Mouse (Mus musculus) right cerebral cortex, postnatal 4 days (tissue): Measurements from ENCODE around the gene 4931414P19Rik.
"Not testable (repeated sequence)": the region's sequence is repeated elsewhere in the genome, so short reads cannot be mapped to it uniquely, and the experiment has no call there.

ENCODE experiments used
- DNase-seq: peaks from one replicate; pipeline ENCODE4 v3.0.0-alpha.2; 2022

4931414P19Rik gene

DNA sequence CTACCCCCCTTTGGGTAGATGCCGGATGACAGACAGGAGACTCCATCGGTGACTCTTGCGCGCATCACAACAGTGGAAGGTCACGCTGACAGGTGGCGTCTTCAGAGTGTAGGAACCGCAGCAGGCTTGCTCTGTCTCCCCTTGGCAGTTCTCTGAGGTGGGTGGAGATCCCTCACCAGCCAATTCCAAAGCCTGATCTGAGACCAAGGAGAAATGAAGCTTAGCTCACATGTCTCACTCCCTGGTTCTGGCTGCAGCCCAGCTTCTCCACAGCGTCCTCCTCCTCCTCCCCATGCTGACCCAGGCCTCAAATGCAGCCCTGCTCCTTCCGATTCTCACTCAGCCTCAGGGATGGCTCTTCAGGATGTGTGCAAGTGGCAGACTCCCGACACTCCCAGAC lies 19.2 kb upstream of the 4931414P19Rik start:
- no peak for DNase-seq

DNA sequence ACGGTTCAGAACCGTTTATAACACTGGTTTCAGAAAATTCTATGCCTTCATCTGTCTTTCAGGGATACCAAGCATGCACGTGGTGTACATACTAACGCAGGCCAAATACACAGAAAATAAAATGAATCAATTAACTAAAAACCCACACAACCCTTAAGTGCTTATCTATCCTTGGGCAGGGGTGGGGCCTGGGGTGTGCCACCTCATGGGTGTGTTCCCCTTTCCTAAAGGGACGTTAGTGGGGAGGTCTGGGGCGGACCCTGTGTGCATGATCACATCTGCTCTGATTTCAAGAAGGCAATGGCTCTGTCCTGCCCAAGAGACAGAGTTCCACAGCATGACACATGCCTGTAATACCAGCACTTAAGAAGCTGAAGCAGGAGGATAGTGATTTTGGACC lies 17.5 kb upstream of the 4931414P19Rik start:
- DNase-seq, result no peak

DNA sequence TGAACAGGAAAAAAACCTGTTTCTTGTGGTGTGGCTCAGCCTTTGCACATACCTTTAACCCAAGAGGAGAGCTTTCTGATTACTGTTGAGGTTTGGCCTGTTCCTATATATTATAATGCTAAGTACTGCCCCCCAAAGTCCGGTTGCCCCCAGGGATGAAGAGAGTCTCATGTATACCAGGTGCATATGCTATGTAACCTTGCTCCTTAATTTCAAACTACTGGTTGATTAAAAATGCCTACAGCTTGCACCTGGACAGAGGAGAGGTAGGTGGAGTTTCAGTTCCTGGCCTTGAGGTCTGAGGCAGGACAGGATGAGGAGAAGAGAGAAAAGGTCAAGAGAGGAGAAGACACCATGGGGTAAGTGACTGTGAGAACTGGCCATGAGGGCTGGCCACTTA lies 15.3 kb upstream of the 4931414P19Rik start, which contains the start of gene Psmb11:
Gene Psmb11, plus strand, starts transcription at position 301 of the 400 bp plus-strand sequence.
- no peak for DNase-seq

DNA sequence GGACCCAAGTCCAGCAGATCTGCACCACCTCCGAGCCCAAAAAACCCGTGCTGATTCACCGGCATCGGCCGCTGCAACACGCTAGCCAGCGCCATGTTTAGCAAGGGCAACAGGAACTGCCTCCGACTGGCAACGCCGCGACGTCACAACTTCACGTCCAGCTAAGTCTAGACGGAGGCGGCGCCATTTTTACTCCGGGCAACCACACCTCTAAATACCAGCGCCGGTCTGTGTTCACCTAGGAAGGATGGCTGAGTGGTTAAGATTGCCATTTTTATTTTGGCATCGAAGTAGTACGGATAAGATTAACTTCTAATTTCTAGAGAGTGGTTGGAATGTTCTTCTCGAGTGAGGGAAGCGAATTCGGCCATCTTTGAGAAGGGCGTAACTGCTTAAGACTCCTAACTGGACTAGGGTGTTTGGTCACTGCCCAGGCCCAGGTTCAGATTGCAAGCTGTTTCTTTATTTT lies 12.1 kb upstream of the 4931414P19Rik start, which contains the start of gene Psmb5:
Gene Psmb5, minus strand, starts transcription at position 126 of the 469 bp plus-strand sequence.
- DNase-seq, result peak; percentile 85

DNA sequence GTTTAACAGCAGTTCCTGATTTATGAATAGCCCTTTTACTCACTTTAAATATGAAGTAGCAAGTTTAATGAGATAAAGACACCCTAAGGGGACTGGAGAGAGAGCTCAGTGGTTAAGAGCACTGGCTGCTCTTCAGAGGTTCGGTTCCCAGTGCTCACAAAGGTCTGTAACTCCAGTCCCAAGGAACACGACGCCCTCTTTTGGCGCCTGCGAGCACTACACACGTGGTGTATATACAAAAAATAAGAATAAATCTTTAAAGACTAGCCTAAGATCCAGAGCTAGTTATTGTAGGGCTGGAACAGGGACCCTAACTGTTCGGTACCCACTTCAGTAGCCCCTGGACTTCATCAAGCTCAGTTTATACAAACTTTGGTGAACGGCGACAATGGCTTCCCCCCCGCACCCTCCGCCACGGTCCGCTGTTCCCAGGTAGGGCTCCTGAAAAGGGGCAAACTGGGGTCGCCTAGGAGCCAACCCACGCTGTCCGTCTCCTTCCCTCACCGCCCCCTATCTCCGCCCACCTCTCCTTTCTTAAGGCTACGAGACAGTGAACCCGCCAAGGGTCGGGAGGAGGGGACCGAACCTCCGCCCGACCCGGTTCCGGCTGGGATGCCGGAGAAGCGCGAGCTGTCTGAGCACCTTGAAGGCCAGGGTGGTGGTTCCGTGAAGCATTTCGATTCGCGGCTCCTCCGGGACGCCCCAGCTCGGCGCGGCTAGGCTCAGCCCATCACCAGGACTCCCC lies 11.5 kb upstream of the 4931414P19Rik start:
- no peak for DNase-seq

DNA sequence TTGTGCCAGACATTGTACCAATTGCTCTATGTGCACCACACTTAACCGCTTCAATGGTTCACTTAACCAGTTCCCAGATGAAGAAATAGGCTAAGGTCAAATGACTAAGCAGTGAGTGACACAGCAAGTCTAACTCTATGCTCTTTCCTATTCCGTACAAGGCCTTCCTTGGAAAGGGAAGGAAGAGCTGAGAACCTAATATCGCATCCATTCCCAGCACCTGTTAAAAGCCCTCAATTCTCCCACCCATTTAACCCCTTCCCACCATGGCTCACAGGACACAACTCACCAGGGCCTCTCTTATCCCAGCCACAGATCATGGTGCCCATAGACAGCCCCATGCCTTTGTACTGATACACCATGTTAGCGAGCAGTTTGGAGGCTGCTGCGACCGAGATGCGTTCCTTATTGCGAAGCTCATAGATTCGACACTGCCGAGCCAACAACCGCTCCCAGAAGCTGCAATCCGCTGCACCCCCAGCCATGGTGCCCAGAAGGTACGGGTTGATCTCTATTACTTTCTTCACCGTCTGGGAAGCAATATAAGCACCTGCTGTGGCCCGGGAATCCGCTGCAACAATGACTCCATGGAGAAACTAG lies 10.5 kb upstream of the 4931414P19Rik start:
- DNase-seq, result no peak

DNA sequence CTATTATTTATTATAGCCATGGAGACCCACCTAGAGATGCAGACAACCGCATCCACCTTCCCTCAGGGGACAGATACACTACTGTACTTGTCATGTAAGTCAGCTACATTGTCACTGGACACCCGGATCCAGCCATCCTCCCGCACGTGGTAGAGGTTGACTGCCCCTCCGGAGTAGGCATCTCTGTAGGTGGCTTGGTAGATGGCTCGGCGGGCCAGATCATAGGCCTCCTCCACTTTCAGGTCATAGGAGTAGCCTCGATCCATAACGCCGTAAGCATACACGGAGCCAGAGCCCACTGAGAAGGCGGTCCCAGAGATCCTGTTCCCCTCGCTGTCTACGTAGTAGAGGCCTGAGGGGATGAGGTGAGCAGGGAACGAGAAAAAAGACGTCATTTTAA lies 8.3 kb upstream of the 4931414P19Rik start:
- DNase-seq, result not testable (repeated sequence)

DNA sequence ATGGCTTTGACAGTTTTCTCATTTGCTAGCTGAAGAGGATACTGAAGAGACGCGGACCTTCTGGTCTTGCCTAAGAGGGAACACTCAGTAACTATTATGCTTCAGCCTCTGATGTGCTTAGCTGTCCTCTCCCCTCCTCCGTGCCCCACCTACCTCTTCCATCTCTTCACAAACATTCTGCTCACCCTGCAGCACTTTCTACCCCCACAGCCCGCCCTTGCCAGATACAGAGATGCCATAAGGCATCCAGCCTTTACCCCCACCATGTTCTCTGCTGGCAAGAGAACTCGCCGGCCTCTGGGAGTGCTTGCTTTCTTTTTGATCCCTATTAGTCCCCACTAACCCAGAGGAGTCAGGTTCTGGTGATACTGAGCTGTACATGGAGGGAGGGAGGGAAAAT lies 4.9 kb upstream of the 4931414P19Rik start:
- no peak for DNase-seq

DNA sequence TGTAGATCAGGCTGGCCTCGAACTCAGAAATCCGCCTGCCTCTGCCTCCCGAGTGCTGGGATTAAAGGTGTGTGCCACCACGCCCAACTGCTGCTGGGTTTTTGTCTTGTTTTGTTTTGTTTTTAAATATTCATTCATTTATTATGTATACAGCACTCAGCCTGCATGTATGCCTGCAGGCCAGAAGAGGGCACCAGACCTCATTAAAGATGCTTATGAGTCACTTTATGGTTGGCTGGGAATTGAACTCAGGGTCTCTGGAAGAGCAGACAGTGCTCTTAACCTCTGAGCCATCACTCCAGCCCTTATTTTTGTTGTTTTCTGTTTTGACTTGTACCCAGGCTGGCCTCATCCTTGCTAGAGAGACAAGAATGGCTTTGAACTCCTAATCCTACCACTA lies 4.2 kb upstream of the 4931414P19Rik start:
- DNase-seq, result no peak

DNA sequence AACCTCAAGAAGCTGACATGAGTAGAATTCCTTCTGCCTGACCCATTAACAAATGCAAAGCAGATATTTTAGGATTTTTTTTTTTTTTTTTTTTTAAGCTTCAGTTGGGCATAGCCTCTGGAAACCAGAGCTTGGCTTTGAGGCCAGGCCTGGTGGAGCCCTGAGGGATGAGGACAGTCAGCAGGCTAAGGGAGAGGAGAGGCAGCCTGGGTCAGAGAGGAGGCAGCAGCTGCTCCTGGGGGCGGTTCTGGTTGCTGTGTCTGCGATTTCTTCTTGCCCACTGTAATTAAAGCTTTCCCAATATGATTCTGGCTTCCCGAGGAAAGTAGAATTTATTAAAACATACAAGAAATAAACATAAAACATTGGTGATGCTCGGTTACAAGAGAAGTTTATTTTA lies 3.5 kb upstream of the 4931414P19Rik start:
- DNase-seq, result no peak

DNA sequence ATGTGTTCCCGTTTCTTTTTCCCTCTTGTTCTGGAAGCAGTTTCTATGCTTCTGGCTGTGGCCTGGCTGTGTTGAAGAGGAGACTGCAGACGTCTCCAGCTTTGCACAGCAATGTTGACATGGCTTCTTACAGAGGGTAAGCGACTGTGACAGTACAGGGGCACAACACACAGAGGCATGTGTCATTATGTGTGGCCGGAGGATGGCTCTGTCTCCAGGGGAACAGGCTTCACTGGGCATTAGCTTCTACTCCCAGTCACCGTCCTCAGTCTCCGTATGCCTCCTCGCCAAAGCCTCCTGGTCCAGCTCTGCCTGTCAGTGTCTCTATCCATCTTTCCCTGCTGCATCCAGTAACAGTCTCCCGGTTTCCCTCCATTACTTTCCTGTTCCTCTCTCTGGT lies 1.4 kb upstream of the 4931414P19Rik start:
- no peak for DNase-seq

DNA sequence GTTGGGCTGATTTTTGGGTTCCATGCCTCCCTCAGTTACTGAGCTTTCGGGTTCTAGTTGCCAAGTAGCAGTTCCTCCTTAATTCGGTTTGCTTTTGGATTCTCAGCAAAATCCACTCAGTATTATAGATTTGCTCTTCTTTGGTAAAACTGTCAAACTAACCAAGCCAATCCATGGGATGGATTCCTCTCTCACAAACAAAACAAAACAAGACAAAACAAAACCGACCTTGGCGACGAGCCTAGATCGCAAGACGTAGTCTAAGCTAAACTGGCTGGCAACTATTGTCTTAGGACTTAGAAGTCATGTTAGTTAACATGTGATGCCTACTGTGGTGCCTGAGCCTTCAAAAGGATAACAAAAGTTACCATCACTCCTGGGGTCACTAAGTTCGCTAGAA lies 2.1 kb downstream of the 4931414P19Rik start:
- DNase-seq, result no peak

DNA sequence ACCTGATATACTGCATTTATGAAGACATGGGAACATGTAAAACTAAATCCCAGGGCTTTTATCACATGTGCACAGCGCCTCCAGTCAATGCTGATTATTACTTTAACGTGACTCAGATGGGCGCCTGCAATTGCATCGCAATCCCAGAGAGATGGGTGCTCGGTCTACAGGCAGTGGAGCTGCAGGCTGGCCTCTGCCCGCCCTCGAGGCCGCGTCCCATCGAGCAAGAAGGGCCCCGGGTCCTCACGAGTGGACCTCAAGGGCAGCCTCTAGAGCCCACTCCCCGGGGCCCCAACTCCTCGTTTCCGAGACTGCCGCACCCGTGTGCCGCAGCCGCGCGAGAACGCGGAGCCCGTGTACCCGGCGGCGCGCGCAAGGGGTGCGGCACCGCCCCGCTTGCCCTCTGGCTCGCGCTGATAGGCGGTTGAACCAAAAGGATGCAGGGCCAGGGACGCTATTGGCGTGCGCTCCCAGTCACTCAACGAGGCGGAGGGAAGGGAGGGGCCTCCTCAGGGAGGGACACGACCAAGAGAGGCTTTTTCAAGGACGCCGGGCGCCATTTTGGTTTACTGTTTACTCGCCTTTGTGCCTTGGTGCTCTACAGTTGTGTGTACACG lies 2.6 kb downstream of the 4931414P19Rik start:
- DNase-seq, result peak; percentile 93

DNA sequence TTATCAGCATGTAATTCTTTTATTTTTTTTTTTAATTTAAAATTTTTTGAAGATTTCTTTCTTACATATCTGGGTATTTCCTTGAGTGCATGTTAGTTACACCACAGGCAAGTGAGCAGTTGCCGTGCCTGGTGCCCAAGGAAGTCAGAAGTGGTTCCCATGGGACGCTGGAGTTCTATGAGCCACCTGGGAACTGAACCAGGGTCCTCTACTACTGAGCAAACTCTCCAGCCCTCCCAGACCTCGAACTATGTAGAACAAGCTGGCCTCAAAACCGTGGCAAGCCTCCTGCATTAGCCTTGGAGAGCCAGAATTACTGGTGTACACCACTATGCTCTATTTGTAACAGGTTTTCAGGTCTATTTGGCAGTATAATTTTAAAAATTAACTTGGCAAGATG lies 3.2 kb downstream of the 4931414P19Rik start:
- no peak for DNase-seq

DNA sequence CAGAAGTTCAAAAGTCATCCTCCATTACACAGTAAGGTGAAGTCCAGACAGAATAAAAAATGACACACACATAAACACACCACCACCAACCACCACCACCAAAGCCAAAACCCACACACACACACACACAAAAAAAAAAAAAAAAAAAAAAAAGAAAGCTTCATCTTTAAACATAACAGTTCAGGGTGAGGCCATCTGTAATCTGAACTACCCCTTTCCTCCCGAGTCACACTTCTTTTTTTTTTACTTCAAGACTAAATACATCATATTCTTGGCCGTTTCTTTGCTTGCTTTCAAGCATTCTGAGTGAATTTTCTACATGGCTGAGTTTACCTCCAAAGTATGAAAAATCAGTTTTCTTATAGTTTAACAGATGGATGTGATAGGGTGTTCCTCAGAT lies 4.2 kb downstream of the 4931414P19Rik start:
- no peak for DNase-seq

DNA sequence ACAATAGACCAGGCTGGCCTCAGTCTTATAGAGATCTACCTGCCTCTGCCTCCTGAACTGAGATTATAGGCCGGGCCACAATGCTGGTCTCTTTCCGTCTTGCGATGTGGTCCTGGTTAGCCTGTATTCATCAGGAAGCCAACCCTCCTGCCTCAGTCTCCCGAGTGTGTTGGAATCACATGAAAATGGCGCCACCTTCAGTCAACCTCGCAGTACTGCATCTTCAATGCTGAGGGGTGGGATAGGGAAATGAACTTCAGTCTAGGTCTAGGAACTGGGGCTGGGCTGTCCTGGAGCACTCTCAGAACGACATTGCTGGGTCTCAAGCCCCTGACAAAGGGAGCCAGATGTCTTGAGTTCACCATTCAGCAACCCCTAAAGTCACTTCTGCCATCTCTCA lies 8.7 kb downstream of the 4931414P19Rik start:
- no peak for DNase-seq

DNA sequence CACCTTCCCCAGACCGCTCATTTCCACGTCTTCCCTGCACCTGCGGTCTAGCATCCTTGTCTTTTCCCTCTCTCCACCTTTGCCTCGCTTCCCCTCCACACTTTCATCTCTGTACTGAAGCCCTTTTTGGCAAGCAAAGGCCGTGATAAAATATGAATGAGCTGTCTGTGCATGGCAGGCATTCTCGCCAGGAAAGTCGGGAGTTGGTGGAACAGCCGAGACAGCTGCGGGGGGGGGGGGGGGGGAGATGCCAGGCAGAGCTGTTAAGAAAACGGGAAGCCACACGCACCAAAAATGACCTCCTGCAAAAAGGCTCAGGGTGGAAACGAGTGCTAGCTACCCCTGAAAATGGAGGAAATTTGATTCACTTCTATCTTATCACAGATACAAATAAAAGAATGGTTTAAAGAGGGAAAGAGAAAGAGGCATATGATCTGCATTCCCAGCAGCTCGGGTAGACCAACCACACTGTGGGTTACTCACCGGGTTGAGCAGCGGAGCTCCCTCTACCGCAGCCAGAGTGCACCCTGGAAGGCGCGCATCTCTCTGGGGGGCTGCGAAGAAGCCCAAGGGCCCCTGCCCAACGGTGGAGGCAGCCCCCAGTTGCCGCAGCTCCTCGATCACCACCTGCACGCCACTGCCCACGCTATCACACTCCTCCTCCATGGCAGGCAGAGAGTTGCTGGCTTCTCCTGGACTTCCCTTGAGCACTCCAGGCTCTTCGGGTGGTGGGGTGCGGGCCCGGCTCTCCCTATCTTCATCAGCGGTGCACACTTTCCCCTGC lies 11.0 kb downstream of the 4931414P19Rik start:
- DNase-seq, result no peak

DNA sequence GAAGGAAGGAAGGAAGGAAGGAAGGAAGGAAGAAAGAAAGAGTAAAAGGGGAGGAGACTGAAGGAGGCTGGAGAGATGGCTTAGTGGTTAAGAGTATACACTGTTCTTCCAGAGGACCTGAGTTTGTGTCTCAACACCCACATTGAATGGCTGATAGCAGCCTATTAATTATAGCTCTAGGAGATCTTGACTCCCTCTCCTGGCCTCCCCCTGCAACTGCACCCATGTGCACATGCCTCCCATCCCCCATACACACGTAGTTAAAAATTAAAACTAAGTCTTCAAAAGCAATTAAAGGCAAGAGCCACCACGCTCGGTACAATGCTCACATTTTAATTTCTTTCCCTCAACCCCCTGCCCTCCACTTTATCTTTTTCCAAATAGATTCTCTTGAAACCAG lies 11.7 kb downstream of the 4931414P19Rik start:
- no peak for DNase-seq

DNA sequence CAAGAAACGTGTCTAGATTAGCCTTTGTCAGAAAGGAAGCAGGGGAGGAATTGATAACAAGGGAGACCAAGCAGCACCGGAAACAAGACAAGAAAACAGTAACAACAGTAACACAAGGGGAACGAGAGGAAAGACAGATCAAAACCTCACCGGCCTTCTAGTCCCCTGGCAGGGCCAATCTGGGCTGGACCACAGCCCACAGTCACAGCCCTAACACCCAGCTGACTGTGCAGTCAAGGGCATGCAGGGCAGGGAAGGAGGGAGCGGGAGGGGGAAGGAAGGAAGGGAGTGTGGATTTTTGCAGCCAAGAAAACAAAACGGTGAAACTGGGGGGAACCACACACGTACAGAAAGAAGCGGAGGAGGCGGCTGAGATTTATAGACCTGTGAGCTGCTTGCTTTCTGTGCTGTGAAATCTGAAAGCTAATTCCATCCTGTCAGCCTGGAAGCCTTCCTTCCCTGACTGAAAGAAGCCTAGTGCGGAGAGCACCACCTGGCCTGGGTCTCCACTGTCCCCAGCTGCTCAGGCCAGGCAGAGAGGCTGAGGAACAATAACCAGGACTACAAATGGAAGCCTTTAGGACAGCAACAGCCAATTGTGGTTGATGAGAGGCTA lies 13.4 kb downstream of the 4931414P19Rik start:
- DNase-seq, result no peak

DNA sequence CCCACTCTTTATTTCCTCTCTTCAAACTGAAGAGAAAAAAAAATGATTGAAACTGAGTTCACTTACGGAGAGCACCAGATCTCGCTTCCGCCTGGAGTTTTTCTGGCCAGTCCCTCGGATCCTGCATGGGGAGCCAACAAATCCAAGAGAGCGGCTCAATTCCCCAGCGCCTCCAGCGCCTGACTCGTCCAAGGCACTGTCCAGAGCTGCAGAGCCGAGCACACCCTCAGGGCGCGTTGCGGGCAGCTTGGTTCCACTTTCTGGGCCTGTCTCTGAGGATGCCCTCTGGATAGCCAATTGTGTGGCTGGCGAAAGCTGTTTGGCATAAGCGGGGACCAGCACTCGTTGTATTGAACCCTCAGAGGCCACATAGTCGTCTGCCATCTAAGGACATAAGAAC lies 14.7 kb downstream of the 4931414P19Rik start:
- DNase-seq, result no peak

DNA sequence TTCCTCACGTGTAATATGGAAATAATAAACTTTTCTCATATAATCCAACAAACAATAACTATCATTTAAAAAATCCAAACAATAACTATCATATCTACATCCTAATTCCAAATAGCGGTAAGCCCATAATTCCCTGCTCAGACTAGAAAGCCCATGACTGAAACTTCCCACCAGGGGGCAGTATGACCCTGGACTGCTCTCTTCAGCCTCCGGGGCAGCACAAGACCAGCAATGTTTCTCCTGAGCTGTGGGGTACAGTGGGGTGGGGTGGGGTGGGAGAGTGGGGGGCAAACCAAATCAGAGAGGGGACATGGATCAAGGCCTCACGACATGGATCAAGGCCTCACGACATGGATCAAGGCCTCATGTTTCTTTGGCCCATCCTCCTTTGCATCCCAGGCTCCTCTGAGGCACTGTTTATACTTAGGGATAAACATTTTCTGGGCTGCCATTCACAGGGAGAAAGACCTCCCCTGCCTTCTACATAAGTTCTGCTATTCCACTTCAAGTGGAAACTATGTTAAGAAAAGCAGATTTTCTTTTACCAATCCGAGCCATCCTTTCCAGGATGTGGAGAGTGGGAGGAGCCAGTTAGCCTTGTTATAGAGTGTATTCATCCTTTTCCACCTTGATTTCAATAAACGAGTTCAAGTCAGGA lies 22.0 kb downstream of the 4931414P19Rik start:
- peak; percentile 58 for DNase-seq

DNA sequence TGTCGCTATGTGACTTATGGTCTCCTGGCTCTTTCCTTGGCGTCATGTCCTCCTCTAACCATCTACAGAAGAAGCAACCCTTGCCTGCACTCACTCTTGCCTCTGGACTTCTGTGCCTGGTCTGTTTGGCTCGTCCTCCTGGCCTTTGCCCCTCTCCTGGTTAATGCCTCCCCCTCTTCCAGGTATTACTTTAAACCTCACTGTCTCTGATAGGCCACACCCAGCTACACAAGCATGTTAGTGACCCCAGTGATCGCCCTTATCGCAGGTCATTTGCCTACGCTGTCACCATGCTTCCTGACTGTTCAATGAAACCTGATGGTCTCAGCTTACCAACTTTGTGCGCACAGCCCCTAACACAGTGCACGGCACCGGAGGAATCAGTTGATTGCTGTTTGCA lies 23.3 kb downstream of the 4931414P19Rik start:
- DNase-seq, result no peak
